Comparison of ENCODE assay signal across 9 mouse cellular contexts in the genomic region with DNA sequence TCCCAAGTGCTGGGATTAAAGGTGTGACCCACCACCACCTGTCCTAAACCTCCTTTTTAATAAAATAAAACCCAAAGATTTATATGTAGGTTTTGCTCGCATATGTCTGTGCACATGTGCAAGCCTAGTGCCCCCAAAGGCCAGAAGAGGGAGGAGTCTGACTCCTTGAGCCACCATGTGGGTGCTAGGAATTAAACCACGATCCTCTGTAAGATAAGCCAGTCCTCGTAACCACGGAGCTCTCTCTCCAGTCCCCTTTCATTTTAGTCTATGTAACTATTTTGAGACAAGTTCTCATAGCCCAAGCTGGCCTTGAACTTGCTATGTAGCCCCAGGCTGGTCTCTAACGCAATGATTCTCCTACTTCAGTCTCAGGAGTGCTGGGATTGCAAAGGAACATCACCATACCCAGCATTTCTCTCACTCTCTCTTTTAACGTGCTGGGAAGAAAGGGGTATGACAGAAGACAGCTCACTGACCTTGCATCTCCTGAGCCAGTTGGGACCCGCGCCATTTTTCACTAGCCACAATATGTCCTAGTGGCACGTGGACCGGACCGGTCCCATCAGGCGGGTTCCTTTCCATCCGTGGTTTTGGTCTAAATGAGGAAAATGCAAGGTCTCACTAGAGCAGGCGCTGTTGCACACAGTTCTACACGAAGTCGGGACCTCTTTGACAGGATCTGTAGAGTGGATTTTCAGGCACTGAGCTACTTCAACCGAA. TPM values are rescaled to one million over a fixed set of nuclear protein-coding genes. Genes with fewer than 3 reads are reported as not detected.
DNase-seq lines count a peak whose midpoint lies in the region; ATAC-seq and TF ChIP-seq lines count a peak whose summit lies in the region.
"Had no signal": no experiment of that assay in that cellular context is flagged by ENCODE, and none has a peak within 500 bp of the region (broad histone marks: within the 10 kb centered on the region; RNA-seq: fewer than 3 reads in every experiment).

No protein-coding gene starts in this region.

- H3K9me3 ChIP-seq in heart, embryonic 15.5 days (replicated peaks) = no peaks in the 10 kb centered on the region
- no peaks in the 10 kb centered on the region for H3K9me3 ChIP-seq in liver, embryonic 13.5 days (replicated peaks)
- no peaks in the 10 kb centered on the region for H3K9me3 ChIP-seq in stomach, embryonic 15.5 days

- peak; percentile 3 for ATAC-seq in CD4-positive, CD25-positive, alpha-beta regulatory T cell, adult 4 months
- no peak for ATAC-seq in heart, embryonic 15.5 days (replicated peaks; ENCODE audit: insufficient number of reproducible peaks, insufficient read depth, low FRiP score, low read depth)
- ATAC-seq in liver, embryonic 13.5 days (ENCODE audit: low read depth) = peak; percentile 1; the same call in 1 of the 2 replicates
- ATAC-seq in stomach, embryonic 15.5 days (ENCODE audit: insufficient read depth, low FRiP score, low read depth) = peak; percentile 12; the same call in 1 of the 2 replicates

- no peaks in the 10 kb centered on the region for H3K27me3 ChIP-seq in heart, embryonic 15.5 days
- H3K27me3 ChIP-seq in liver, embryonic 13.5 days = no peaks in the 10 kb centered on the region
- no peaks in the 10 kb centered on the region for H3K27me3 ChIP-seq in stomach, embryonic 15.5 days (replicated peaks)

- peaks cover 26% of the 10 kb centered on the region; the same call in 1 of the 2 replicates for H3K36me3 ChIP-seq in heart, embryonic 15.5 days
- peaks cover 52% of the 10 kb centered on the region for H3K36me3 ChIP-seq in liver, embryonic 13.5 days
- H3K36me3 ChIP-seq in stomach, embryonic 15.5 days = no peaks in the 10 kb centered on the region; the same call in 1 of the 2 replicates

- peak overlapping the region; percentile 87 for H3K4me2 ChIP-seq in heart, embryonic 15.5 days
- H3K4me2 ChIP-seq in liver, embryonic 13.5 days = peak overlapping the region; percentile 84
- H3K4me2 ChIP-seq in stomach, embryonic 15.5 days = peak overlapping the region; percentile 85

- H3K4me3 ChIP-seq in gastrocnemius, adult 2 months = peak overlapping the region; percentile 81
- peak overlapping the region; percentile 71 for H3K4me3 ChIP-seq in heart, embryonic 15.5 days
- H3K4me3 ChIP-seq in liver, embryonic 13.5 days (replicated peaks) = peak overlapping the region; percentile 78
- peak overlapping the region; percentile 71 for H3K4me3 ChIP-seq in stomach, embryonic 15.5 days (replicated peaks)

- peak overlapping the region; percentile 85 for H3K27ac ChIP-seq in gastrocnemius, adult 2 months
- no peak overlapping the region for H3K27ac ChIP-seq in heart, embryonic 15.5 days
- peak overlapping the region; percentile 78 for H3K27ac ChIP-seq in liver, embryonic 13.5 days
- H3K27ac ChIP-seq in stomach, embryonic 15.5 days = peak overlapping the region; percentile 12; the same call in 1 of the 2 replicates

- intact Hi-C loops in gastrocnemius, adult 2 months (cut with DNase I) = loop anchor here (2.0 to 5.0 kb wide), 2 partner anchors 61 to 79 kb away; partner anchors contain the start of genes Gpatch1 and Rhpn2
- intact Hi-C loops in gastrocnemius, postnatal 14 days (cut with DNase I; ENCODE audit: low total_unique reads) = no loop called here

- H3K4me1 ChIP-seq in heart, embryonic 15.5 days (replicated peaks) = peaks cover 17% of the 10 kb centered on the region
- peaks cover 34% of the 10 kb centered on the region for H3K4me1 ChIP-seq in liver, embryonic 13.5 days (replicated peaks)
- H3K4me1 ChIP-seq in stomach, embryonic 15.5 days = peaks cover 16% of the 10 kb centered on the region

- TF ChIP-seq CTCF in gastrocnemius, adult 2 months (IDR thresholded peaks at IDR 0.05) = no peak

- 8% methylated on average over 17 of the region's 17 CpGs for WGBS in heart, embryonic 15.5 days
- 3% methylated on average over 17 of the region's 17 CpGs for WGBS in liver, embryonic 13.5 days (ENCODE audit: insufficient replicate concordance)
- whole genome bisulfite sequencing in stomach, embryonic 15.5 days = 11% methylated on average over 17 of the region's 17 CpGs

- H3K9ac ChIP-seq in heart, embryonic 15.5 days = peak overlapping the region; percentile 58
- peak overlapping the region; percentile 82 for H3K9ac ChIP-seq in liver, embryonic 13.5 days
- H3K9ac ChIP-seq in stomach, embryonic 15.5 days = peak overlapping the region; percentile 69; the same call in 1 of the 2 replicates

- DNase-seq in gastrocnemius, adult 2 months = no peak
- no peak for DNase-seq in gastrocnemius, postnatal 14 days
- DNase-seq in cerebellum, postnatal 36 days = peak; percentile 18 to 32
- DNase-seq in liver, embryonic 13.5 days = peak; percentile 25
- DNase-seq in gastrocnemius, adult 18-20 months (ENCODE audit: low spot score) = no peak

RNA-seq across cellular contexts. Expression of gene Faap24, which starts 0.7 kb away (rescaled TPM):
- under 1 TPM; 0.75 to 0.92 TPM for total RNA-seq in gastrocnemius, adult 2 months (2021)
- 1 to 10 TPM; 1.3 to 1.5 TPM for total RNA-seq in gastrocnemius, postnatal 14 days (2021)
- polyA plus RNA-seq in CD4-positive, CD25-positive, alpha-beta regulatory T cell, adult 4 months (2017; shearing (Covaris generic)) = 10 to 100 TPM; 34.0 to 40.4 TPM
- 12.1 and 13.6 TPM in 2 replicates for polyA plus RNA-seq in heart, embryonic 15.5 days (2015; fragmentation: Nextera tagmentation; extraction: Ambion mirVana)
- polyA plus RNA-seq in liver, embryonic 13.5 days (2015; fragmentation: Nextera tagmentation; extraction: Ambion mirVana) = 28.9 and 34.4 TPM in 2 replicates
- polyA plus RNA-seq in stomach, embryonic 15.5 days (2015; fragmentation: Nextera tagmentation; extraction: Ambion mirVana) = 17.1 and 17.5 TPM in 2 replicates
- total RNA-seq in gastrocnemius, adult 18-20 months (2021) = 1 to 10 TPM in 1 of 2 experiments, under 1 TPM in 1; 0.97 to 1.1 TPM

RNA-seq across cellular contexts. Expression of gene Cep89, which starts 0.9 kb away (rescaled TPM):
- 1 to 10 TPM; 7.4 to 7.9 TPM for total RNA-seq in gastrocnemius, adult 2 months (2021)
- 1 to 10 TPM; 5.7 to 5.9 TPM for total RNA-seq in gastrocnemius, postnatal 14 days (2021)
- polyA plus RNA-seq in CD4-positive, CD25-positive, alpha-beta regulatory T cell, adult 4 months (2017; shearing (Covaris generic)) = 10 to 100 TPM; 14.2 to 23.5 TPM
- polyA plus RNA-seq in heart, embryonic 15.5 days (2015; fragmentation: Nextera tagmentation; extraction: Ambion mirVana) = 36.9 and 41.7 TPM in 2 replicates
- polyA plus RNA-seq in liver, embryonic 13.5 days (2015; fragmentation: Nextera tagmentation; extraction: Ambion mirVana) = 19.7 and 22.9 TPM in 2 replicates
- 45.4 and 49.3 TPM in 2 replicates for polyA plus RNA-seq in stomach, embryonic 15.5 days (2015; fragmentation: Nextera tagmentation; extraction: Ambion mirVana)
- total RNA-seq in gastrocnemius, adult 18-20 months (2021) = 1 to 10 TPM; 4.6 to 5.6 TPM

RNA-seq across cellular contexts. Expression of gene Slc7a9, which starts 52.7 kb away (rescaled TPM):
- not detected for total RNA-seq in gastrocnemius, adult 2 months (2021)
- not detected for total RNA-seq in gastrocnemius, postnatal 14 days (2021)
- not detected for polyA plus RNA-seq in CD4-positive, CD25-positive, alpha-beta regulatory T cell, adult 4 months (2017; shearing (Covaris generic))
- 0.27 and 0.42 TPM in 2 replicates for polyA plus RNA-seq in heart, embryonic 15.5 days (2015; fragmentation: Nextera tagmentation; extraction: Ambion mirVana)
- 2.2 and 2.5 TPM in 2 replicates for polyA plus RNA-seq in liver, embryonic 13.5 days (2015; fragmentation: Nextera tagmentation; extraction: Ambion mirVana)
- 12.6 and 15.0 TPM in 2 replicates for polyA plus RNA-seq in stomach, embryonic 15.5 days (2015; fragmentation: Nextera tagmentation; extraction: Ambion mirVana)
- not detected for total RNA-seq in gastrocnemius, adult 18-20 months (2021)
- total RNA-seq: layer of hippocampus, postnatal 10 days had no signal

Comparison
In these comparisons a context has a peak if more than half of its experiments do, and no peak if none do; other contexts are left out.
1. DNase-seq: peak in cerebellum, postnatal 36 days (2 of 2) and liver, embryonic 13.5 days (single experiment); none in gastrocnemius, adult 2 months (single experiment), gastrocnemius, postnatal 14 days (single experiment) and gastrocnemius, adult 18-20 months (single experiment).
2. Peak in every context shown above with its lines, with median percentiles within 50 percentile points of each other: H3K4me3 ChIP-seq, H3K4me2 ChIP-seq and H3K9ac ChIP-seq.